Mouse (Mus musculus): ENCODE results near the gene Cilp. TPM values are rescaled to one million over a fixed set of nuclear protein-coding genes. Genes with fewer than 3 reads are reported as not detected.
A peak's percentile ranks its signal among the peaks of the same experiment; 100 is the strongest.

Cilp gene
- polyA plus RNA-seq, 1 experiment from 2014 or later = 0.84 TPM

DNA sequence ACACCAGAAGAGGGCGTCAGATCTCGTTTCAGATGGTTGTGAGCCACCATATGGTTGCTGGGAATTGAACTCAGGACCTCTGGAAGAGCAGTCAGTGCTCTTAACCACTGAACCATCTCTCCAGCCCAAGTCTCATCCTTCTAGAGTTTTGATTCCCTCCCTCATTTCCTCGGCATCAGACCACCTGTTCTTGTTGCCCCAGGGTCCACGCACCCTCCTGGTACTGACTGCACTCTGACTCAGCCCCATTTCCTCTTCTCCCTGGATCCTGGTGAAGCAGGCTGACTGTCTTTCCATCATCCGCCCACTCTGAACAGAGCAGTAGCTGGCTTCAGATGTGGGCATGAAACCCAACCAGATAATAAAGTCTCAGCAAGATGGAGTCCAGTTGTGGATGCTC lies 23.0 kb upstream of the Cilp start:
- ATAC-seq (ENCODE audit: low FRiP score) (no peak), DNase-seq (ENCODE audit: low spot score) (no peak)

DNA sequence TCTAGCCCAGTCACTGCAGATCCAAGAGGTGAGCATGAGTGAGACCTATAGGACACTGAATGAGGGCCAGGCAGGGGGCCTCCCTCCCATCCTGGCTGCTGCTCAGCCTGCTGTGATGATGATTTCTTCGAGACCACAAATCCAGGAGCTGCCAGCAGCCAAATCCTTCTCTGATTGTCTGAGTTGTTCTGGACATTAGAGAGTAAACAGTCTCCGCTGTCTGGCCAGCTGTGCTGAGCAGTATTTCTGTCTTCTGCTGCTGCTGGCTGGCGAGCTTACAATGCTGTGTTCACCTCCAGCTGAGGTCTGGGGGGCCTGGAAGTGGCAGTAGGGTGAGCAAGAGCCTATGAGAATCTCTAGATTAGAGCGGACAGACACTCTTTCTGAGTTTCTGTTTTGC lies 21.7 kb upstream of the Cilp start:
- DNase-seq (ENCODE audit: low spot score) (no peak), ATAC-seq (ENCODE audit: low FRiP score) (no peak)
- no peaks in the 10 kb centered on the region for H3K27me3 ChIP-seq (ENCODE audit: control insufficient read depth, insufficient read depth, low read length)
- H3K4me3 ChIP-seq (replicated peaks; ENCODE audit: low read length) = no peak overlapping the region
- H3K9me3 ChIP-seq (ENCODE audit: control insufficient read depth, low read length) = no peaks in the 10 kb centered on the region
- peaks cover 3% of the 10 kb centered on the region for H3K4me1 ChIP-seq (replicated peaks; ENCODE audit: control insufficient read depth, insufficient read depth, low read length)
- H3K9ac ChIP-seq = peak overlapping the region; percentile 0; the same call in 1 of the 2 replicates
- WGBS = 51% methylated on average over 4 of the region's 4 CpGs
- H3K27ac ChIP-seq = no peak overlapping the region
- H3K36me3 ChIP-seq (replicated peaks; ENCODE audit: control insufficient read depth, insufficient read depth) = no peaks in the 10 kb centered on the region
- H3K4me2 ChIP-seq (replicated peaks) = no peak overlapping the region

More for the DNA sequence above, 23.0 kb upstream of the Cilp start:
- WGBS = 71% methylated on average over 5 of the region's 5 CpGs
- Histone ChIP-seq H3K27ac (no peak overlapping the region), H3K27me3 (ENCODE audit: control insufficient read depth, insufficient read depth, low read length) (no peaks in the 10 kb centered on the region), H3K4me1 (replicated peaks; ENCODE audit: control insufficient read depth, insufficient read depth, low read length) (peaks cover 8% of the 10 kb centered on the region), H3K4me3 (replicated peaks; ENCODE audit: low read length) (no peak overlapping the region), H3K9ac (no peak overlapping the region), H3K36me3 (replicated peaks; ENCODE audit: control insufficient read depth, insufficient read depth) (no peaks in the 10 kb centered on the region), H3K9me3 (ENCODE audit: control insufficient read depth, low read length) (no peaks in the 10 kb centered on the region), H3K4me2 (replicated peaks) (no peak overlapping the region)

- ATAC-seq (ENCODE audit: low FRiP score) (no peak), DNase-seq (ENCODE audit: low spot score) (no peak)
- H3K4me3 ChIP-seq (replicated peaks; ENCODE audit: low read length) = no peak overlapping the region
- 66% methylated on average over 9 of the region's 9 CpGs for WGBS
- H3K9me3 ChIP-seq (ENCODE audit: control insufficient read depth, low read length) = no peaks in the 10 kb centered on the region
- H3K9ac ChIP-seq = no peak overlapping the region
- H3K27me3 ChIP-seq (ENCODE audit: control insufficient read depth, insufficient read depth, low read length) = no peaks in the 10 kb centered on the region
- H3K4me1 ChIP-seq (replicated peaks; ENCODE audit: control insufficient read depth, insufficient read depth, low read length) = peaks cover 3% of the 10 kb centered on the region; the same call in 1 of the 2 replicates
- H3K27ac ChIP-seq = no peak overlapping the region
- H3K4me2 ChIP-seq (replicated peaks) = no peak overlapping the region
- no peaks in the 10 kb centered on the region for H3K36me3 ChIP-seq (replicated peaks; ENCODE audit: control insufficient read depth, insufficient read depth)
Observed at GRCm38 (mm10) chr9:65244036-65244806, 20.8 kb upstream of the Cilp start.

DNA sequence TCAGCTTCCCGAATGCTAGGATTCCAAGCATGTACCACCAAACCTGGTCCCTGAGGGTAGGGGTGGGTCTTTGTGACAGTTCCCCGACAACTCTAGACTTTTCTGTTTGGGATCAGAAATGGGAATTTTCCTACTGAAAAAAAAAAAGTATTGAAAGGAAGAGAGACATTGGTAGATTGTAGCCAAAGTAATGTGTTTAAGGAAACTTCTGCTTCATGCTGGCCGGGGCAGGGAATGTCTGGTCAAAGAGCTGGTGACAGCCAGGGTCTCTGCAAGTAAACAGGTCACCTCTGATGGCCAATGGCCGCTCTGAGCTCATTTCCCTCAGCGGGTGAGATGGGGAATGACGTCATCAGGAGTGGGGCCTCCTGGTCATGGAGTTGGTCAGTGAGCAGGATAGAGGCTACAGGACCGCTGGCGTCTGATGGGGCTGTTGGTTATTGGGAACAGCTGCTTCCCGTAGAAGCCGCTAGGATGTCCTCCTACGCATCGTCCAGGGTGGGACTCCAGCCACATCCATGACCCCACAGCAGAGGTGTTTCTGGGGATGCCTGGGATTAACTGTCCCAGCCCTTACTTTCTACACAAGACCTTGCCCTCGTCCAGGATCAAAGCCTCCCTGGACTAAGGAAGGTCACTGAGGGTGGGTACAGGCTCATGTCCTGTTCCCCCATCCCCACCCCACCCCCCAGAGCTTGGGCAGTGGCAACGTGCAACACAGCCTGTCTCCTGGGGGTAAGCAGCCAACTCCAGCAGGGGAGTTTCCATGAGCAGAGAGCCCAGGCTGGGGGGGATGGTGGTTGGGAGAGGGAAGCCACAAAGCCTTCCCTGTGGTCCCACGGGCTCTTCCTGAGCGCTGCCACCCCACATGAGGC lies 17.2 kb upstream of the Cilp start:
- no peaks in the 10 kb centered on the region for H3K9me3 ChIP-seq (ENCODE audit: control insufficient read depth, low read length)
- no peak overlapping the region for H3K9ac ChIP-seq
- no peaks in the 10 kb centered on the region for H3K4me1 ChIP-seq (replicated peaks; ENCODE audit: control insufficient read depth, insufficient read depth, low read length)
- H3K4me3 ChIP-seq (replicated peaks; ENCODE audit: low read length) = no peak overlapping the region
- 74% methylated on average over 16 of the region's 16 CpGs for WGBS
- H3K27me3 ChIP-seq (ENCODE audit: control insufficient read depth, insufficient read depth, low read length) = no peaks in the 10 kb centered on the region
- no peaks in the 10 kb centered on the region for H3K36me3 ChIP-seq (replicated peaks; ENCODE audit: control insufficient read depth, insufficient read depth)
- H3K27ac ChIP-seq = no peak overlapping the region
- ATAC-seq (ENCODE audit: low FRiP score) (no peak), DNase-seq (ENCODE audit: low spot score) (no peak)
- H3K4me2 ChIP-seq (replicated peaks) = no peak overlapping the region

DNA sequence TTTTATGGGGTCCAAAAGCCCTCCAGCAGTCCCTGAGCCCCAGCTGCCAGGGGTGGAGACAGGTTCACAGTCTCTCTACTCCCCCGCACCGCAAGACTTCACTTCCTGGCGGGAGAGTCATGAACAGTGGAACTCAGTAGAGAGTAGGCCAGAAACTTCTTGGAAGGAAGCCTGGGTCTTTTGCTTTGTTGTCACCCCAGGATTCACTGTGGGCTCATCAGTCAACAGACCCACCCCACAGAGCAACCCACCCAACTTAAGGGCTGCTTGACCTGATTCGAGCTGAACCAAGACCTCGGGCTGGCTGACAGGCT lies 16.6 kb upstream of the Cilp start:
- H3K4me1 ChIP-seq (replicated peaks; ENCODE audit: control insufficient read depth, insufficient read depth, low read length) = no peaks in the 10 kb centered on the region
- 79% methylated on average over 5 of the region's 5 CpGs for WGBS
- no peak overlapping the region for H3K9ac ChIP-seq
- H3K4me2 ChIP-seq (replicated peaks) = no peak overlapping the region
- no peaks in the 10 kb centered on the region for H3K36me3 ChIP-seq (replicated peaks; ENCODE audit: control insufficient read depth, insufficient read depth)
- H3K27ac ChIP-seq = no peak overlapping the region
- H3K27me3 ChIP-seq (ENCODE audit: control insufficient read depth, insufficient read depth, low read length) = no peaks in the 10 kb centered on the region
- H3K9me3 ChIP-seq (ENCODE audit: control insufficient read depth, low read length) = no peaks in the 10 kb centered on the region
- no peak overlapping the region for H3K4me3 ChIP-seq (replicated peaks; ENCODE audit: low read length)
- no peak for ATAC-seq (ENCODE audit: low FRiP score)
- no peak for DNase-seq (ENCODE audit: low spot score)

- Histone ChIP-seq H3K4me3 (replicated peaks; ENCODE audit: low read length) (no peak overlapping the region), H3K27me3 (ENCODE audit: control insufficient read depth, insufficient read depth, low read length) (no peaks in the 10 kb centered on the region), H3K9me3 (ENCODE audit: control insufficient read depth, low read length) (no peaks in the 10 kb centered on the region), H3K27ac (no peak overlapping the region), H3K4me1 (replicated peaks; ENCODE audit: control insufficient read depth, insufficient read depth, low read length) (no peaks in the 10 kb centered on the region), H3K4me2 (replicated peaks) (no peak overlapping the region), H3K9ac (no peak overlapping the region), H3K36me3 (replicated peaks; ENCODE audit: control insufficient read depth, insufficient read depth) (no peaks in the 10 kb centered on the region)
- 78% methylated on average over 3 of the region's 3 CpGs for WGBS
- no peak for ATAC-seq (ENCODE audit: low FRiP score)
- DNase-seq (ENCODE audit: low spot score) = no peak
Observed at GRCm38 (mm10) chr9:65252026-65252425, 13.0 kb upstream of the Cilp start.

DNA sequence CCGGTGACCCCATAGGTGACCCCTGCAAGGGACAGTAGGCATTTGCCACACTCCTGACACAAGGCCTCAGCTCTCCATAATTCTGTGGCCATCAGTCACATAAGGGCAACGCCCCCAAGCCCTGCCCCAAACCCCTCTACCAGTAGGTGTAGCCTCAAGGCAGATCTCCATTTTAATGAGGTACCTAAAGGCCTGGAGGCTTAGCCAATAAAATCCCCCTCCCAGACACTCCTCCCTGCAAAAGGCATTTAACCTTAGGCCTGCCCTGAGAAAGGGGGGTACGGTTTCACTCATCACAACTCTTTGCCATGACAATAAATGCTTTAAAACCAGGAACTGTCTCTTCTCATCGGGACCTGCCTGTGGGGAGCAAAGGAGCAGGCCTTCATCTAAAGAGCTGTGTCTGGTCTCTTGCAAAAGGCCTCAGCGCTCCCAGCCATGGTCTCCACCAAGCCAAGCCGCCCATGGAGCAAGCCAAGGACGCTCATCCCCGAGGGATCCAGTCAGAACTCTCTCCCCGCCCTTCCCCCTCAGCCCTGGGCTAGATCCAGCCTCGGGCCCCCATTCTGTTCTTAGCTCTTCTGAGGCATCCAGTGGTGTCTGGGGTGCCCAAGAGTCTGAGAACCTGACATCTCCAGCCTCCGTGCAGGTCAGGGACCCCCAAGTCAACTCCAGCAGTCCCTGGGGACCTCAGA lies 8.9 kb upstream of the Cilp start:
- H3K27me3 ChIP-seq (ENCODE audit: control insufficient read depth, insufficient read depth, low read length) = no peaks in the 10 kb centered on the region
- no peak for DNase-seq (ENCODE audit: low spot score)
- H3K4me1 ChIP-seq (replicated peaks; ENCODE audit: control insufficient read depth, insufficient read depth, low read length) = no peaks in the 10 kb centered on the region
- H3K9me3 ChIP-seq (ENCODE audit: control insufficient read depth, low read length) = no peaks in the 10 kb centered on the region
- H3K4me3 ChIP-seq (replicated peaks; ENCODE audit: low read length) = no peak overlapping the region
- H3K27ac ChIP-seq = no peak overlapping the region
- 71% methylated on average over 11 of the region's 11 CpGs for WGBS
- H3K9ac ChIP-seq = no peak overlapping the region
- H3K4me2 ChIP-seq (replicated peaks) = no peak overlapping the region
- no peak for ATAC-seq (ENCODE audit: low FRiP score)
- no peaks in the 10 kb centered on the region for H3K36me3 ChIP-seq (replicated peaks; ENCODE audit: control insufficient read depth, insufficient read depth)

- no peaks in the 10 kb centered on the region for H3K27me3 ChIP-seq (ENCODE audit: control insufficient read depth, insufficient read depth, low read length)
- no peak overlapping the region for H3K9ac ChIP-seq
- WGBS = 62% methylated on average over 9 of the region's 9 CpGs
- ATAC-seq (ENCODE audit: low FRiP score) (no peak), DNase-seq (ENCODE audit: low spot score) (no peak)
- H3K4me3 ChIP-seq (replicated peaks; ENCODE audit: low read length) = no peak overlapping the region
- no peaks in the 10 kb centered on the region for H3K36me3 ChIP-seq (replicated peaks; ENCODE audit: control insufficient read depth, insufficient read depth)
- no peak overlapping the region for H3K4me2 ChIP-seq (replicated peaks)
- H3K9me3 ChIP-seq (ENCODE audit: control insufficient read depth, low read length) = no peaks in the 10 kb centered on the region
- H3K4me1 ChIP-seq (replicated peaks; ENCODE audit: control insufficient read depth, insufficient read depth, low read length) = no peaks in the 10 kb centered on the region
- no peak overlapping the region for H3K27ac ChIP-seq
Observed at GRCm38 (mm10) chr9:65257218-65257910, 7.6 kb upstream of the Cilp start.

DNA sequence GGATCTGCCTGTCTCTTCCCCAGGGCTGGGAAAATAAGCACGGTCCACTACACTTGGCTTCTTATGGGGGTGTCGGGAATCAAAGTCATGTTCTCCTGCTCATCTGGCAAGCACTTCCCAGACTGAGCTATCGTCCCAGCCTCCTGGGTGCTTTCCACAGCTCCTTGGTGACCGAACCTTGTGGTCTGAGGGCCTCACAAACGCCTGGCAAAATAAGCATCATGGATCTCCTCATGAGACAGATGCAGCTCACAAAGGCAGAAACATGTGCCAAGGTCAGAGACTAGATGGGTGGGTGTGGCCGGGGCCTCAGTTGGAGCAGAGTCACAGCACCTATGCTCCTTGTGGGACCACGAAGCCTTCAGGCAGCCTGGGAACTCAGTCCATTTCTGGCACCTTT lies 5.6 kb upstream of the Cilp start:
- H3K4me3 ChIP-seq (replicated peaks; ENCODE audit: low read length) = no peak overlapping the region
- ATAC-seq (ENCODE audit: low FRiP score) = no peak
- no peaks in the 10 kb centered on the region for H3K9me3 ChIP-seq (ENCODE audit: control insufficient read depth, low read length)
- H3K9ac ChIP-seq = no peak overlapping the region
- H3K4me2 ChIP-seq (replicated peaks) = no peak overlapping the region
- 79% methylated on average over 7 of the region's 7 CpGs for whole genome bisulfite sequencing
- H3K36me3 ChIP-seq (replicated peaks; ENCODE audit: control insufficient read depth, insufficient read depth) = no peaks in the 10 kb centered on the region
- H3K27ac ChIP-seq = no peak overlapping the region
- H3K27me3 ChIP-seq (ENCODE audit: control insufficient read depth, insufficient read depth, low read length) = no peaks in the 10 kb centered on the region
- H3K4me1 ChIP-seq (replicated peaks; ENCODE audit: control insufficient read depth, insufficient read depth, low read length) = no peaks in the 10 kb centered on the region
- no peak for DNase-seq (ENCODE audit: low spot score)

All from hindbrain, embryonic 14.5 days (tissue).